Mouse (Mus musculus): Measurements from ENCODE around the gene Amotl1. TPM values are rescaled to one million over a fixed set of nuclear protein-coding genes. Genes with fewer than 3 reads are reported as not detected.

The Amotl1 gene
- polyA plus RNA-seq, 1 experiment = 36.0 TPM

- H3K9ac ChIP-seq (ENCODE audit: low read depth, poor library complexity, severe bottlenecking) = no peak overlapping the region
- H3K4me1 ChIP-seq (ENCODE audit: control insufficient read depth, insufficient read depth, low read length) = no peaks in the 10 kb centered on the region
- H3K9me3 ChIP-seq (replicated peaks; ENCODE audit: control insufficient read depth, insufficient read depth, low read length, poor library complexity, severe bottlenecking) = no peaks in the 10 kb centered on the region
- TF ChIP-seq CTCF (IDR thresholded peaks at IDR 0.05; ENCODE audit: low read depth, low read length) = no peak
- H3K4me3 ChIP-seq (ENCODE audit: low read depth, low read length) = no peak overlapping the region
- no peaks in the 10 kb centered on the region for H3K36me3 ChIP-seq (ENCODE audit: control insufficient read depth, insufficient read depth, low read length, poor library complexity, severe bottlenecking)
- H3K27me3 ChIP-seq (ENCODE audit: control insufficient read depth, insufficient read depth, low read length, poor library complexity, severe bottlenecking) = no peaks in the 10 kb centered on the region
- no peak overlapping the region for H3K27ac ChIP-seq (ENCODE audit: insufficient read depth, low read length)
Measured at GRCm38 (mm10) chr9:14533659-14534058, 111.2 kb downstream of the Amotl1 start.

DNA sequence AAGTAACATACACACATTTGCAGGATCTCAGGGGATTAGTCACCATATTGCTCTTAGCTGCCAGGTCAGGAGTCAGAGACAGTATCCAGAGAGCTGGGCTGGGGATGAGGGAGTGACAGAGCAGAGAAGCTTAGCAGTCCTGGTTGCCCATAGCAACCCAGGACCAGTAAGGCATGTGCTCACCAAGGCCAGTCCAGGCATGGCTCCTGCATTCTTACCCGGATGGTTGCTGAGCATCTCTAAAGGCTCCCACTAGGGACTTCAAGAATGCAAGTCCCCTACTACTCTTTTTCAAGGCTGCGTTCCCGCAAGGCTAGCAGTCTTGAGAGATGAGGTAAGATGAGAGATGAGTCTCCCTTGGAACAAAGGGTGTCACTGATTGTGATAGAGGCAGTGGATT, 112.6 kb downstream of the Amotl1 start:
- no peak overlapping the region for H3K27ac ChIP-seq (ENCODE audit: insufficient read depth, low read length)
- no peaks in the 10 kb centered on the region for H3K27me3 ChIP-seq (ENCODE audit: control insufficient read depth, insufficient read depth, low read length, poor library complexity, severe bottlenecking)

GRCm38 (mm10) chr9:14530004-14530403, 114.9 kb downstream of the Amotl1 start:
- no peaks in the 10 kb centered on the region for H3K27me3 ChIP-seq (ENCODE audit: control insufficient read depth, insufficient read depth, low read length, poor library complexity, severe bottlenecking)
- no peaks in the 10 kb centered on the region for H3K9me3 ChIP-seq (replicated peaks; ENCODE audit: control insufficient read depth, insufficient read depth, low read length, poor library complexity, severe bottlenecking)
- H3K36me3 ChIP-seq (ENCODE audit: control insufficient read depth, insufficient read depth, low read length, poor library complexity, severe bottlenecking) = no peaks in the 10 kb centered on the region
- no peak for TF ChIP-seq CTCF (IDR thresholded peaks at IDR 0.05; ENCODE audit: low read depth, low read length)
- no peak for TF ChIP-seq POLR2A (IDR thresholded peaks at IDR 0.05; ENCODE audit: insufficient read depth, low read length)
- no peak overlapping the region for H3K9ac ChIP-seq (ENCODE audit: low read depth, poor library complexity, severe bottlenecking)
- H3K4me3 ChIP-seq (ENCODE audit: low read depth, low read length) = no peak overlapping the region
- no peaks in the 10 kb centered on the region for H3K4me1 ChIP-seq (ENCODE audit: control insufficient read depth, insufficient read depth, low read length)
- no peak overlapping the region for H3K27ac ChIP-seq (ENCODE audit: insufficient read depth, low read length)

More for the DNA sequence above, 112.6 kb downstream of the Amotl1 start:
- TF ChIP-seq POLR2A (IDR thresholded peaks at IDR 0.05; ENCODE audit: insufficient read depth, low read length) (no peak), EP300 (IDR thresholded peaks at IDR 0.05; ENCODE audit: insufficient read depth, low read depth, low read length) (no peak), CTCF (IDR thresholded peaks at IDR 0.05; ENCODE audit: low read depth, low read length) (no peak)
- no peaks in the 10 kb centered on the region for H3K9me3 ChIP-seq (replicated peaks; ENCODE audit: control insufficient read depth, insufficient read depth, low read length, poor library complexity, severe bottlenecking)
- H3K9ac ChIP-seq (ENCODE audit: low read depth, poor library complexity, severe bottlenecking) = no peak overlapping the region
- no peaks in the 10 kb centered on the region for H3K36me3 ChIP-seq (ENCODE audit: control insufficient read depth, insufficient read depth, low read length, poor library complexity, severe bottlenecking)
- no peak overlapping the region for H3K4me3 ChIP-seq (ENCODE audit: low read depth, low read length)
- no peaks in the 10 kb centered on the region for H3K4me1 ChIP-seq (ENCODE audit: control insufficient read depth, insufficient read depth, low read length)

GRCm38 (mm10) chr9:14523408-14524043, 121.3 kb downstream of the Amotl1 start:
- no peaks in the 10 kb centered on the region for H3K4me1 ChIP-seq (ENCODE audit: control insufficient read depth, insufficient read depth, low read length)
- H3K4me3 ChIP-seq (ENCODE audit: low read depth, low read length) = no peak overlapping the region
- no peak overlapping the region for H3K9ac ChIP-seq (ENCODE audit: low read depth, poor library complexity, severe bottlenecking)
- H3K36me3 ChIP-seq (ENCODE audit: control insufficient read depth, insufficient read depth, low read length, poor library complexity, severe bottlenecking) = no peaks in the 10 kb centered on the region
- H3K27me3 ChIP-seq (ENCODE audit: control insufficient read depth, insufficient read depth, low read length, poor library complexity, severe bottlenecking) = no peaks in the 10 kb centered on the region
- no peak overlapping the region for H3K27ac ChIP-seq (ENCODE audit: insufficient read depth, low read length)
- H3K9me3 ChIP-seq (replicated peaks; ENCODE audit: control insufficient read depth, insufficient read depth, low read length, poor library complexity, severe bottlenecking) = no peaks in the 10 kb centered on the region
- TF ChIP-seq CTCF (IDR thresholded peaks at IDR 0.05; ENCODE audit: low read depth, low read length) = peak; percentile 76
- no peak for TF ChIP-seq EP300 (IDR thresholded peaks at IDR 0.05; ENCODE audit: insufficient read depth, low read depth, low read length)

DNA sequence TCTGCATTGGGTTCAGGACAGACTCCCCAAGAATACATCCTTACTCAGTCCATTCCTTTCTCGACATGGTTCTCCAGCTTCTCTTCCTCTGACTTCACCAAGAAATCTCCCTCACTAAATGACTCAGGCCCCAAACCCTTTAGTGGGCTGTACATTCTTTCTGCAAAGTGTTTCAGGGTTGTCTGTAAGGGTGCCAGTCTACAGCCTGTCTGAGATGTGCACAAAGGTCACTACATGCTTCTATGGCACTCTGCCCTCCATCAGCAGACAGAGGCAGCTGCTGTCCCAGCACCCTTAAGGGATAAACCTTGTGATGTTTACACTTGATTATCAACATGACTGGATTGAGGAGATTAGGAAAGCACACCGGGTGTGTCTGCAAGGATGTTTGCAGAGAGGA, 123.2 kb downstream of the Amotl1 start:
- Histone ChIP-seq H3K9ac (ENCODE audit: low read depth, poor library complexity, severe bottlenecking) (no peak overlapping the region), H3K4me3 (ENCODE audit: low read depth, low read length) (no peak overlapping the region), H3K4me1 (ENCODE audit: control insufficient read depth, insufficient read depth, low read length) (no peaks in the 10 kb centered on the region), H3K36me3 (ENCODE audit: control insufficient read depth, insufficient read depth, low read length, poor library complexity, severe bottlenecking) (no peaks in the 10 kb centered on the region), H3K27ac (ENCODE audit: insufficient read depth, low read length) (no peak overlapping the region), H3K27me3 (ENCODE audit: control insufficient read depth, insufficient read depth, low read length, poor library complexity, severe bottlenecking) (no peaks in the 10 kb centered on the region), H3K9me3 (replicated peaks; ENCODE audit: control insufficient read depth, insufficient read depth, low read length, poor library complexity, severe bottlenecking) (no peaks in the 10 kb centered on the region)
- TF ChIP-seq POLR2A (IDR thresholded peaks at IDR 0.05; ENCODE audit: insufficient read depth, low read length) = no peak

GRCm38 (mm10) chr9:14520971-14521670, 123.7 kb downstream of the Amotl1 start:
- no peaks in the 10 kb centered on the region for H3K36me3 ChIP-seq (ENCODE audit: control insufficient read depth, insufficient read depth, low read length, poor library complexity, severe bottlenecking)
- no peak overlapping the region for H3K4me3 ChIP-seq (ENCODE audit: low read depth, low read length)
- H3K9ac ChIP-seq (ENCODE audit: low read depth, poor library complexity, severe bottlenecking) = no peak overlapping the region
- TF ChIP-seq EP300 (IDR thresholded peaks at IDR 0.05; ENCODE audit: insufficient read depth, low read depth, low read length) (no peak), CTCF (IDR thresholded peaks at IDR 0.05; ENCODE audit: low read depth, low read length) (no peak), POLR2A (IDR thresholded peaks at IDR 0.05; ENCODE audit: insufficient read depth, low read length) (no peak)
- no peaks in the 10 kb centered on the region for H3K9me3 ChIP-seq (replicated peaks; ENCODE audit: control insufficient read depth, insufficient read depth, low read length, poor library complexity, severe bottlenecking)
- H3K27me3 ChIP-seq (ENCODE audit: control insufficient read depth, insufficient read depth, low read length, poor library complexity, severe bottlenecking) = no peaks in the 10 kb centered on the region
- H3K4me1 ChIP-seq (ENCODE audit: control insufficient read depth, insufficient read depth, low read length) = no peaks in the 10 kb centered on the region
- H3K27ac ChIP-seq (ENCODE audit: insufficient read depth, low read length) = no peak overlapping the region
